Mouse (Mus musculus) G1E (cell line): ENCODE data around the gene Kctd15.

Experiments
- CTCF ChIP-seq: IDR thresholded peaks from 2 replicates; pipeline ENCODE4 v1.5.1; 2012; ENCODE audit warnings: low read depth, low read length, inconsistent platforms, mixed read lengths
- GATA1 ChIP-seq: IDR thresholded peaks from 2 replicates; pipeline ENCODE4 v1.6.1; 2012; ENCODE audit warnings: borderline replicate concordance, low read length, inconsistent platforms, mixed read lengths
- GATA2 ChIP-seq: IDR thresholded peaks from 2 replicates; pipeline ENCODE4 v1.6.1; 2012; ENCODE audit warnings: low read depth, low read length, inconsistent platforms, borderline replicate concordance
- TAL1 ChIP-seq: conservative IDR thresholded peaks from 2 replicates; pipeline ENCODE4 v1.6.1; 2012; ENCODE audit warnings: low read depth, low read length, inconsistent platforms, mixed read lengths

DNA sequence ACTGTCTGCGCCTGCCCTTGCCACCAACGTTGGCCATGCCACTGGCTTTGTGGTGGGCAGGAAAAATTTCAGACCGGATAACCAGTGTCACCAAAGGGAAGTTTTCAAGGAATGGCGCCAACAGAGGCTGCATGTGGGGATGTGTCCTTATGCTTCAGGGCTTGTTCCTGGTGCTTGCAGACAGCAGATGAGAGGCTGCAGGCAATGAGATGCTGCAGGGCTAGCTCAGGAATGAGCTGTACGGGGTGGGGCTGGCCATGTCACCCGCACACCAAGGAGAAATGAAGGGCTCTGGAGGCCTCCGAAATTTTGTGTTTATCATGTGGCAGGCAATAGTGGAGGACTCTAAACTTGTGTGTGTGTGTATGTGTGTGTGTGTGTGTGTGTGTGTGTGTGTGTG is 6.6 kb upstream of the Kctd15 start:
- no peak for TF ChIP-seq GATA1
- no peak for TF ChIP-seq GATA2
- TF ChIP-seq CTCF, result no peak
- TF ChIP-seq TAL1, result no peak
